Mouse (Mus musculus): ENCODE measurements around the gene Gm21680. TPM values are rescaled to one million over a fixed set of nuclear protein-coding genes. Genes with fewer than 3 reads are reported as not detected.
"Not testable (repeated sequence)": the region's sequence is repeated elsewhere in the genome, so short reads cannot be mapped to it uniquely, and the experiment has no call there.

The Gm21680 gene
- total RNA-seq, 1 experiment: not detected

DNA sequence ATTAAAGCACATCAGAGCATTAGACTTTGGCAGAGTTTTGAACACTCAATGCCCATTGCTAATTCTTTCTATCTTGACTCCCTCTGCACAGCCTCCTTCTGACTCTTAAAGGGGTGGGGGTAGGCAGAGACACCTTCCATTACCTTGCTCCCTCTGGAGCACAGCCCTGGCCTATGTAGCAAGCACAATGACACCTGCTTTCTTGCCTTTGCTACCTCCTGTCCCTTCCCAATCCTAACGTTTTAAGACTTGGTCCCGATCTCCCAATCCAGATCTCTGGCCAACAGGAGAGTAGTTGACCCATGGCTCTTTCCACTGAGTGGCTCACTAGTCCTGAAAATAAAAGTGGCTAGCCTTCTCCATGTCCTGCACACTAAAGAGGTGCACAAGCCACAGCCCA, 27.1 kb downstream of the Gm21680 start:
- H3K4me1 ChIP-seq (ENCODE audit: control insufficient read depth in 2 of 2, insufficient read depth in 2 of 2, low read length in 2 of 2, poor library complexity in 1 of 2); H3K27ac ChIP-seq (ENCODE audit: insufficient read depth, low read depth, low read length, poor library complexity, severe bottlenecking); H3K4me3 ChIP-seq (ENCODE audit: insufficient read depth in 1 of 2, low read depth in 1 of 2, low read length in 2 of 2, poor library complexity in 1 of 2, severe bottlenecking in 1 of 2); H3K36me3 ChIP-seq (ENCODE audit: control insufficient read depth, insufficient read depth, low read length, poor library complexity, severe bottlenecking); DNase-seq (ENCODE audit: low read depth, low spot score); H3K9ac ChIP-seq (ENCODE audit: insufficient read depth, low read depth, low read length, poor library complexity, severe bottlenecking); in situ Hi-C loops (cut with MboI; ENCODE audit: low sequenced_read_pairs in 2 of 2, unreplicated experiment in 2 of 2); H3K9me3 ChIP-seq (ENCODE audit: control insufficient read depth, insufficient read depth, low read depth, low read length): not testable (repeated sequence)

DNA sequence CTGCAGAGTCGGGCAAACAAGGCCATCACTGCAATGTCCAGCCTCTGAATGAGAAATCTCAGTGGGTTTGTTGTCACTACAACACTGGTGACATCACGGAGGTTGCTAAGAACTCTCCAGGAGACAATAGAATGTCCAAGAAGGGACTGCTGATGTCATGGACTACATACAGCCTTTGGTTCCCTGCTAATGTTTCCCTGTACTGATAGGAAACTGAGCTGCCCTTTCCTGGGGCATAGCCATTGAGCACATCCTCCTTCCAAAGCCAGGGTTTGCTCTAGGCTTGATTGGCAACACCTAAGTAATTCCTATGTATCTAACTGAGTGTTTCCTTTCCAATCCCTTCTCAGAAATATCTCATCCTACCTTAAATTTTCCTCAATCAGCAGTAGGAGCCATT, 30.2 kb downstream of the Gm21680 start, which contains the start of gene Gm21663:
Gene Gm21663 (minus strand): TSS at position 101 of the 400 bp plus-strand sequence.
- in situ Hi-C loops (cut with MboI; ENCODE audit: low sequenced_read_pairs in 2 of 2, unreplicated experiment in 2 of 2); DNase-seq (ENCODE audit: low read depth, low spot score); H3K36me3 ChIP-seq (ENCODE audit: control insufficient read depth, insufficient read depth, low read length, poor library complexity, severe bottlenecking); H3K9ac ChIP-seq (ENCODE audit: insufficient read depth, low read depth, low read length, poor library complexity, severe bottlenecking); H3K9me3 ChIP-seq (ENCODE audit: control insufficient read depth, insufficient read depth, low read depth, low read length); H3K4me3 ChIP-seq (ENCODE audit: insufficient read depth in 1 of 2, low read depth in 1 of 2, low read length in 2 of 2, poor library complexity in 1 of 2, severe bottlenecking in 1 of 2); H3K27ac ChIP-seq (ENCODE audit: insufficient read depth, low read depth, low read length, poor library complexity, severe bottlenecking); H3K4me1 ChIP-seq (ENCODE audit: control insufficient read depth in 2 of 2, insufficient read depth in 2 of 2, low read length in 2 of 2, poor library complexity in 1 of 2): not testable (repeated sequence)

Other genes with a start within 250 kb of the Gm21680 start
- 9.0 and 9.6 TPM in 2 replicates for gene Actr3b, start 212.7 kb downstream of the Gm21680 start, total RNA-seq (2012; rRNA removed)
- not detected in 2 replicates for gene Gm21663, start 30.3 kb downstream of the Gm21680 start, total RNA-seq (2012; rRNA removed)
- not detected in 2 replicates for gene Gm21671, start 18.2 kb downstream of the Gm21680 start, total RNA-seq (2012; rRNA removed)
- gene Gm21698, start 16.0 kb upstream of the Gm21680 start, total RNA-seq (2012; rRNA removed): 0.21 TPM in 1 of 2 replicates, not detected in the other
- not detected in 2 replicates for gene Gm1979, start 32.1 kb upstream of the Gm21680 start, total RNA-seq (2012; rRNA removed)
- gene Gm5862, start 50.3 kb upstream of the Gm21680 start, total RNA-seq (2012; rRNA removed): not detected in 2 replicates
- gene Speer4a, start 66.9 kb upstream of the Gm21680 start, total RNA-seq (2012; rRNA removed): not detected in 2 replicates
- not detected in 2 replicates for gene Gm7347, start 85.9 kb upstream of the Gm21680 start, total RNA-seq (2012; rRNA removed)
- not detected in 2 replicates for gene Gm10471, start 116.6 kb upstream of the Gm21680 start, total RNA-seq (2012; rRNA removed)
- gene 5031410I06Rik, start 132.7 kb upstream of the Gm21680 start, total RNA-seq (2012; rRNA removed): 0.09 TPM in 1 of 2 replicates, not detected in the other
- not detected in 2 replicates for gene Gm10220, start 148.8 kb upstream of the Gm21680 start, total RNA-seq (2012; rRNA removed)

All from ES-E14 (cell line).